Mouse (Mus musculus) G1E (cell line): Measurements from ENCODE around the gene Dhx32.

Experiments
- CTCF ChIP-seq: IDR thresholded peaks from 2 replicates; pipeline ENCODE4 v1.5.1; 2012; ENCODE audit warnings: low read depth, low read length, inconsistent platforms, mixed read lengths
- GATA1 ChIP-seq: IDR thresholded peaks from 2 replicates; pipeline ENCODE4 v1.6.1; 2012; ENCODE audit warnings: borderline replicate concordance, low read length, inconsistent platforms, mixed read lengths
- TAL1 ChIP-seq: conservative IDR thresholded peaks from 2 replicates; pipeline ENCODE4 v1.6.1; 2012; ENCODE audit warnings: low read depth, low read length, inconsistent platforms, mixed read lengths

DNA sequence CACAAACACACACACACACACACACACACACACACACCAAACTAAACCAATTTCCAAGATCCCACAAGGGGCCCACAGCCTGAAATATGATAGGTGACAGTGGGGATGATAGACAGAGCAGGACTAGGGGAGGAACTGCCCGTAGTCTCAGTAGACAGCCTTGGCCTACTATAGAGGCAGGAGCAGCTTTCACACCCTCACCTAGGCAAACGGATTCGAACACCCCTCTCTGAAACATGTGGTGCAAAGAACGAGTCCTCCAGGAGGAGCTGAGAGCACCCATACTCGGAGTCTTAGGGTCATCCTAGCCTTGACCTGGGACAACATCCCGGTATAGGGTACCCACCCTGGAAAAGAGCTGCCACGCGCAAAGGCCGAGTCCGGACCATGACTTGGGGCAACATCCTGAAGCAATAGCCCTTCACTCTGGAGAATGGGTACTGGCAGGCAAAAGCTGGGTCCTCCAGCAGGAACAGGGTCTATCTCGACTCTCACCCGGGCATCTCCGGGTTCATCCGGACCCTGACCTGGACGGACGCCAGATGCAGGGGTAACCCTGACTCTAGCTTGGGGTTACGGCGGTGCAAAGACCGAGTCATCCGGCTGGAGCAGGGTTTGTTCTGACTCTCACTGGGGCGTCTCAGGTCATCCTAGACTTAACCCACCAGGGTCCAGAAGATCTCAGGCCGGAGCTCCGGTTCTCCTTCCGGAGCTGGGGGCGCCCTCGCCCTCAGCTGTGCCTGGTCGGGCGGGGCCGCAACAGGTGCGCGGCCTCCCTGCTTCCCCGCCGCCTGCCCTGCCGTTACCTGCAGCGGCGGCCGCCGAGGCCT, 6.5 kb downstream of the Dhx32 start:
- no peak for TF ChIP-seq CTCF
- no peak for TF ChIP-seq GATA1
- TF ChIP-seq TAL1, result no peak
